Mouse (Mus musculus) lung, postnatal 0 days (tissue): Measurements from ENCODE around the gene 1700080O16Rik.

Experiments
- CTCF ChIP-seq: IDR thresholded peaks from 2 replicates; pipeline ENCODE4 v1.5.1; 2016; ENCODE audit warnings: antibody characterized with exemption, mild to moderate bottlenecking
- EP300 ChIP-seq: IDR thresholded peaks from 2 replicates; pipeline ENCODE4 v1.6.1; 2016; ENCODE audit warnings: antibody characterized with exemption, mild to moderate bottlenecking, control low read depth

DNA sequence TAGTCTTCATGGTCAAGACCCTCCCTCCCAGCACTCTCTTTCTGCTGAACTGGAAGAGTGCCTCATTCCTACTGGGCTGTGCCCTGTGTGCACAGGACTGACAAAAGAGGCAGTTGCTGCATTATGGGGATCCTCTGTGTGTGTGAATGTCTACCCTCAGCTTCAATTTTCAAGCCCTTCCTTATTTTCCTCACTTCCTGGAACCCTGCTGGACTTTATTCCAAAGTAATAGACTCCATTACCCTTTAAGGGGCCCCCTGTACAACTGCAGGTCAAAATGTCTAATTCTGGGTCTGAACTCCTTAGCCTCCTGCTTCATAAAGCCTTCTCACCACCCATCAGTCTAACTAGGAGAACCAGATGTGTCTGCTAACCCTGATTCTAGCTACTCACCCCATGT, 2.0 kb upstream of the 1700080O16Rik start:
- TF ChIP-seq CTCF (no peak), EP300 (no peak)
